Mouse (Mus musculus) midbrain, embryonic 12.5 days (tissue): ENCODE results near the gene C1qtnf4. TPM values are rescaled to one million over a fixed set of nuclear protein-coding genes. Genes with fewer than 3 reads are reported as not detected.

ENCODE experiments used
- ATAC-seq: fragments of 200-750 bp; cut with Nextera tagmentation; 2 replicates; pipeline ENCODE4 v1.8.0; 2017; ENCODE audit warnings: low read depth, moderate TSS enrichment, moderate library complexity; ENCODE audit not compliant: low FRiP score
- H3K27ac ChIP-seq: fragments of 300-500 bp; sonication (generic); replicated peaks from 2 replicates; pipeline ENCODE4 v1.5.1; 2016; ENCODE audit warnings: mild to moderate bottlenecking
- H3K27me3 ChIP-seq: fragments of 300-500 bp; sonication (generic); 2 replicates; pipeline ENCODE4 v1.6.1; 2016; ENCODE audit warnings: mild to moderate bottlenecking
- H3K36me3 ChIP-seq: fragments of 300-500 bp; sonication (generic); 2 replicates; pipeline ENCODE4 v1.6.1; 2016
- H3K4me1 ChIP-seq: fragments of 300-500 bp; sonication (generic); 2 replicates; pipeline ENCODE4 v1.6.1; 2016
- H3K4me2 ChIP-seq: fragments of 300-500 bp; sonication (generic); replicated peaks from 2 replicates; pipeline ENCODE4 v1.6.1; 2016; ENCODE audit warnings: mild to moderate bottlenecking, moderate library complexity
- H3K4me3 ChIP-seq: fragments of 300-500 bp; sonication (generic); 2 replicates; pipeline ENCODE4 v1.5.1; 2016; ENCODE audit warnings: mild to moderate bottlenecking
- H3K9ac ChIP-seq: fragments of 300-500 bp; sonication (generic); replicated peaks from 2 replicates; pipeline ENCODE4 v1.6.1; 2016; ENCODE audit warnings: mild to moderate bottlenecking, moderate library complexity
- H3K9me3 ChIP-seq: fragments of 300-500 bp; sonication (generic); 2 replicates; pipeline ENCODE4 v1.6.1; 2016; ENCODE audit warnings: mild to moderate bottlenecking
- whole genome bisulfite sequencing: fragments of 180-500 bp; shearing (Covaris S2); methylation state at CpG from one replicate; pipeline ENCODE4 v1.1.7; 2016; 5-methylcytosine and 5-hydroxymethylcytosine counted together
- polyA plus RNA-seq: library from polyadenylated mRNA; unstranded; fragments of >200 nt; fragmentation: Nextera tagmentation; extraction: Ambion mirVana; gene quantifications from 2 replicates; pipeline ENCODE4 v1.2.1, GENCODE M21; 2016

The C1qtnf4 gene
- 29.2 and 32.9 TPM in 2 replicates for polyA plus RNA-seq

GRCm38 (mm10) chr2:90885218-90886041 lies at the start of gene C1qtnf4:
C1qtnf4 (plus strand) TSS chr2:90885860.
- WGBS, result under 1% methylated on average over 45 of the region's 45 CpGs
- H3K4me2 ChIP-seq, result peak within 1 kb of the TSS; percentile 89
- no peaks in the 10 kb centered on the region for H3K9me3 ChIP-seq
- no peaks in the 10 kb centered on the region for H3K36me3 ChIP-seq
- H3K4me1 ChIP-seq, result peaks cover 35% of the 10 kb centered on the region
- H3K27ac ChIP-seq, result peak within 1 kb of the TSS; percentile 75
- H3K4me3 ChIP-seq, result peak within 1 kb of the TSS; percentile 63
- H3K9ac ChIP-seq, result peak within 1 kb of the TSS; percentile 78
- peaks cover 66% of the 10 kb centered on the region for H3K27me3 ChIP-seq
- ATAC-seq, result peak; percentile 79

GRCm38 (mm10) chr2:90838621-90839020 lies 47.0 kb upstream of the C1qtnf4 start:
- WGBS, result 89% methylated on average over 2 of the region's 2 CpGs
- no peaks in the 10 kb centered on the region for H3K36me3 ChIP-seq
- H3K27me3 ChIP-seq, result no peaks in the 10 kb centered on the region
- H3K4me3 ChIP-seq, result no peak overlapping the region
- H3K9me3 ChIP-seq, result no peaks in the 10 kb centered on the region
- H3K9ac ChIP-seq, result no peak overlapping the region
- no peaks in the 10 kb centered on the region for H3K4me1 ChIP-seq
- H3K27ac ChIP-seq, result no peak overlapping the region
- ATAC-seq, result no peak
- H3K4me2 ChIP-seq, result no peak overlapping the region

GRCm38 (mm10) chr2:90843666-90844065 lies 42.0 kb upstream of the C1qtnf4 start:
- no peak overlapping the region for H3K4me2 ChIP-seq
- H3K36me3 ChIP-seq, result no peaks in the 10 kb centered on the region
- no peaks in the 10 kb centered on the region for H3K27me3 ChIP-seq
- no peak overlapping the region for H3K4me3 ChIP-seq
- ATAC-seq, result no peak
- H3K9me3 ChIP-seq, result no peaks in the 10 kb centered on the region
- 71% methylated on average over 1 of the region's 1 CpGs for WGBS
- peaks cover 7% of the 10 kb centered on the region for H3K4me1 ChIP-seq
- H3K9ac ChIP-seq, result no peak overlapping the region
- no peak overlapping the region for H3K27ac ChIP-seq

GRCm38 (mm10) chr2:90844262-90844661 lies 41.4 kb upstream of the C1qtnf4 start:
- no peaks in the 10 kb centered on the region for H3K36me3 ChIP-seq
- no peak for ATAC-seq

GRCm38 (mm10) chr2:90845234-90845633 lies 40.4 kb upstream of the C1qtnf4 start:
- Histone ChIP-seq H3K27me3 (no peaks in the 10 kb centered on the region), H3K4me2 (no peak overlapping the region), H3K36me3 (peaks cover 2% of the 10 kb centered on the region), H3K27ac (no peak overlapping the region), H3K9ac (no peak overlapping the region), H3K9me3 (no peaks in the 10 kb centered on the region), H3K4me1 (peaks cover 15% of the 10 kb centered on the region), H3K4me3 (no peak overlapping the region)
- WGBS, result 80% methylated on average over 5 of the region's 5 CpGs
- no peak for ATAC-seq

More at GRCm38 (mm10) chr2:90844262-90844661, 41.4 kb upstream of the C1qtnf4 start:
- Histone ChIP-seq H3K27me3 (no peaks in the 10 kb centered on the region), H3K4me1 (peaks cover 11% of the 10 kb centered on the region), H3K9me3 (no peaks in the 10 kb centered on the region), H3K9ac (no peak overlapping the region), H3K27ac (no peak overlapping the region), H3K4me3 (no peak overlapping the region), H3K4me2 (no peak overlapping the region)
- WGBS, result 75% methylated on average over 5 of the region's 5 CpGs

GRCm38 (mm10) chr2:90846171-90846570 lies 39.5 kb upstream of the C1qtnf4 start:
- peak overlapping the region; percentile 63 for H3K4me2 ChIP-seq
- H3K27me3 ChIP-seq, result no peaks in the 10 kb centered on the region
- no peaks in the 10 kb centered on the region for H3K9me3 ChIP-seq
- WGBS, result 49% methylated on average over 6 of the region's 6 CpGs
- peak overlapping the region; percentile 86 for H3K4me3 ChIP-seq
- peak overlapping the region; percentile 49; the same call in 1 of the 2 replicates for H3K9ac ChIP-seq
- ATAC-seq, result no peak
- H3K4me1 ChIP-seq, result peaks cover 15% of the 10 kb centered on the region
- H3K27ac ChIP-seq, result peak overlapping the region; percentile 65; the same call in 1 of the 2 replicates
- H3K36me3 ChIP-seq, result peaks cover 11% of the 10 kb centered on the region

GRCm38 (mm10) chr2:90846597-90846954 lies 39.1 kb upstream of the C1qtnf4 start:
- under 1% methylated on average over 8 of the region's 8 CpGs for WGBS
- Histone ChIP-seq H3K27me3 (no peaks in the 10 kb centered on the region), H3K27ac (peak overlapping the region; percentile 65), H3K9me3 (no peaks in the 10 kb centered on the region), H3K36me3 (peaks cover 15% of the 10 kb centered on the region), H3K4me1 (peaks cover 15% of the 10 kb centered on the region), H3K4me3 (peak overlapping the region; percentile 86), H3K9ac (peak overlapping the region; percentile 49), H3K4me2 (peak overlapping the region; percentile 63)
- peak; percentile 68; the same call in 1 of the 2 replicates for ATAC-seq

GRCm38 (mm10) chr2:90846955-90847680 lies 38.5 kb upstream of the C1qtnf4 start, which contains the start of gene Mtch2:
Mtch2 (plus strand) TSS chr2:90847155.
- H3K27me3 ChIP-seq, result no peaks in the 10 kb centered on the region
- peaks cover 15% of the 10 kb centered on the region for H3K4me1 ChIP-seq
- peak; percentile 97 for ATAC-seq
- H3K4me3 ChIP-seq, result peak within 1 kb of the TSS; percentile 86
- H3K27ac ChIP-seq, result peak within 1 kb of the TSS; percentile 85
- peak within 1 kb of the TSS; percentile 90 for H3K9ac ChIP-seq
- no peaks in the 10 kb centered on the region for H3K9me3 ChIP-seq
- peaks cover 21% of the 10 kb centered on the region for H3K36me3 ChIP-seq
- under 1% methylated on average over 59 of the region's 67 CpGs for WGBS
- peak within 1 kb of the TSS; percentile 63 for H3K4me2 ChIP-seq

GRCm38 (mm10) chr2:90847681-90848050 lies 38.0 kb upstream of the C1qtnf4 start:
- peaks cover 26% of the 10 kb centered on the region for H3K36me3 ChIP-seq
- H3K4me3 ChIP-seq, result peak overlapping the region; percentile 86
- H3K27ac ChIP-seq, result peak overlapping the region; percentile 85
- H3K4me1 ChIP-seq, result peaks cover 15% of the 10 kb centered on the region
- H3K9ac ChIP-seq, result peak overlapping the region; percentile 90
- under 1% methylated on average over 13 of the region's 13 CpGs for WGBS
- H3K4me2 ChIP-seq, result peak overlapping the region; percentile 63
- no peaks in the 10 kb centered on the region for H3K27me3 ChIP-seq
- no peak for ATAC-seq
- H3K9me3 ChIP-seq, result no peaks in the 10 kb centered on the region

- no peak for ATAC-seq
- no peaks in the 10 kb centered on the region for H3K9me3 ChIP-seq
- H3K27me3 ChIP-seq, result no peaks in the 10 kb centered on the region
- peak overlapping the region; percentile 86 for H3K4me3 ChIP-seq
- no peak overlapping the region for H3K27ac ChIP-seq
- H3K4me1 ChIP-seq, result peaks cover 15% of the 10 kb centered on the region
- peak overlapping the region; percentile 90; the same call in 1 of the 2 replicates for H3K9ac ChIP-seq
- WGBS, result 87% methylated on average over 5 of the region's 5 CpGs
- peaks cover 33% of the 10 kb centered on the region for H3K36me3 ChIP-seq
- peak overlapping the region; percentile 63 for H3K4me2 ChIP-seq
These were observed 37.3 kb upstream of the C1qtnf4 start for GRCm38 (mm10) chr2:90848331-90848730.

GRCm38 (mm10) chr2:90850401-90850800 lies 35.3 kb upstream of the C1qtnf4 start:
- H3K27ac ChIP-seq, result no peak overlapping the region
- no peak overlapping the region for H3K4me2 ChIP-seq
- WGBS, result 100% methylated on average over 1 of the region's 1 CpGs
- peaks cover 15% of the 10 kb centered on the region for H3K4me1 ChIP-seq
- H3K9ac ChIP-seq, result no peak overlapping the region
- no peaks in the 10 kb centered on the region for H3K9me3 ChIP-seq
- H3K4me3 ChIP-seq, result no peak overlapping the region
- no peak for ATAC-seq
- H3K27me3 ChIP-seq, result no peaks in the 10 kb centered on the region
- peaks cover 51% of the 10 kb centered on the region for H3K36me3 ChIP-seq

- no peak overlapping the region for H3K4me2 ChIP-seq
- H3K36me3 ChIP-seq, result peaks cover 85% of the 10 kb centered on the region
- no peaks in the 10 kb centered on the region for H3K27me3 ChIP-seq
- H3K9ac ChIP-seq, result no peak overlapping the region
- ATAC-seq, result no peak
- no peaks in the 10 kb centered on the region for H3K4me1 ChIP-seq
- H3K27ac ChIP-seq, result no peak overlapping the region
- no peak overlapping the region for H3K4me3 ChIP-seq
- H3K9me3 ChIP-seq, result no peaks in the 10 kb centered on the region
- WGBS, result 94% methylated on average over 2 of the region's 2 CpGs
These were observed 24.2 kb upstream of the C1qtnf4 start for GRCm38 (mm10) chr2:90861486-90861885.
